Mouse (Mus musculus) hindbrain, embryonic 13.5 days (tissue): ENCODE data around the gene Kyat1. TPM values are rescaled to one million over a fixed set of nuclear protein-coding genes. Genes with fewer than 3 reads are reported as not detected.
A peak's percentile ranks its signal among the peaks of the same experiment; 100 is the strongest.
"Not testable (repeated sequence)": the region's sequence is repeated elsewhere in the genome, so short reads cannot be mapped to it uniquely, and the experiment has no call there.

ENCODE experiments used
- ATAC-seq: fragments of 200-750 bp; cut with Nextera tagmentation; 2 replicates; pipeline ENCODE4 v1.8.0; 2017; ENCODE audit warnings: moderate TSS enrichment; ENCODE audit not compliant: low FRiP score
- H3K27ac ChIP-seq: fragments of 300-500 bp; sonication (generic); 2 replicates; pipeline ENCODE4 v1.5.1; 2015; ENCODE audit warnings: inconsistent platforms, mild to moderate bottlenecking, moderate library complexity
- H3K27me3 ChIP-seq: fragments of 300-500 bp; sonication (generic); 2 replicates; pipeline ENCODE4 v1.6.1; 2015; ENCODE audit warnings: mild to moderate bottlenecking, inconsistent platforms
- H3K36me3 ChIP-seq: fragments of 300-500 bp; sonication (generic); 2 replicates; pipeline ENCODE4 v1.6.1; 2015; ENCODE audit warnings: mild to moderate bottlenecking, inconsistent platforms
- H3K4me1 ChIP-seq: fragments of 300-500 bp; sonication (generic); replicated peaks from 2 replicates; pipeline ENCODE4 v1.6.1; 2015; ENCODE audit warnings: inconsistent platforms
- H3K4me2 ChIP-seq: fragments of 300-500 bp; sonication (generic); 2 replicates; pipeline ENCODE4 v1.6.1; 2015; ENCODE audit warnings: inconsistent platforms, mild to moderate bottlenecking, moderate library complexity
- H3K4me3 ChIP-seq: fragments of 300-500 bp; sonication (generic); 2 replicates; pipeline ENCODE4 v1.5.1; 2015; ENCODE audit warnings: mild to moderate bottlenecking, inconsistent platforms
- H3K9ac ChIP-seq: fragments of 300-500 bp; sonication (generic); 2 replicates; pipeline ENCODE4 v1.6.1; 2015; ENCODE audit warnings: mild to moderate bottlenecking, inconsistent platforms
- H3K9me3 ChIP-seq: fragments of 300-500 bp; sonication (generic); 2 replicates; pipeline ENCODE4 v1.6.1; 2016; ENCODE audit warnings: inconsistent platforms
- WGBS: fragments of 180-500 bp; shearing (Covaris S2); methylation state at CpG from one replicate; pipeline ENCODE4 v1.1.7; 2015; 5-methylcytosine and 5-hydroxymethylcytosine counted together
- polyA plus RNA-seq: library from polyadenylated mRNA; unstranded; fragments of >200 nt; fragmentation: Nextera tagmentation; extraction: Ambion mirVana; gene quantifications from 2 replicates; pipeline ENCODE4 v1.2.1, GENCODE M21; 2015

Gene Kyat1
- polyA plus RNA-seq, 1 experiment from 2014 or later: 14.5 TPM

DNA sequence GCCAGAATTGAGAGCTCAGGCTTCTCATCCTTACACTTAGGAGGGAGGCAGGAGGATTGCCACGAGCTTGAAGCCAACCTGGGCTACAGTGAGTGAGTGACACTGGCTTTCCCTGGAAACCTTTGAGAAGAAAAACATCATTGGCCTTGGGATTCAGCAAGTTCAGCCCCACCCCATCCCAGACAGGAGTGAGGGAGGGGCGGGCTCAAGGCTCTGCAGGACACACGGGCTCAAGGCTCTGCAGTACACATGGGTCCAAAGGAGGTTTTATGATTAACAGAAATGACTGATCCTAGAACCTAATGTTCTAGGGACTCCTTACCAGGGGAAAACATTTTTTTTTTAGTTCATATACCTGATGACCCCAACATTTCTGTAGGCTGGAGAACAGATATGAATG lies 21.9 kb downstream of the Kyat1 start:
- 80% methylated on average over 3 of the region's 3 CpGs for WGBS
- no peak overlapping the region for H3K27ac ChIP-seq
- peaks cover 12% of the 10 kb centered on the region for H3K36me3 ChIP-seq
- no peaks in the 10 kb centered on the region for H3K4me1 ChIP-seq
- no peaks in the 10 kb centered on the region; the same call in 1 of the 2 replicates for H3K9me3 ChIP-seq
- no peak overlapping the region for H3K4me3 ChIP-seq
- no peak overlapping the region for H3K9ac ChIP-seq
- no peak for ATAC-seq
- no peaks in the 10 kb centered on the region for H3K27me3 ChIP-seq
- no peak overlapping the region for H3K4me2 ChIP-seq

- 89% methylated on average over 2 of the region's 2 CpGs for WGBS
- no peak for ATAC-seq
Measured at GRCm38 (mm10) chr2:30182424-30182823, 23.2 kb downstream of the Kyat1 start.

GRCm38 (mm10) chr2:30178711-30179110 lies 26.9 kb downstream of the Kyat1 start:
- WGBS: 44% methylated on average over 7 of the region's 7 CpGs
- Histone ChIP-seq H3K4me3 (peak overlapping the region; percentile 69), H3K4me2 (peak overlapping the region; percentile 90), H3K4me1 (peaks cover 14% of the 10 kb centered on the region), H3K36me3 (peaks cover 32% of the 10 kb centered on the region)
- ATAC-seq: peak; percentile 50
- not testable (repeated sequence) for H3K9me3 ChIP-seq, H3K27ac ChIP-seq, H3K27me3 ChIP-seq, H3K9ac ChIP-seq

More at GRCm38 (mm10) chr2:30182424-30182823, 23.2 kb downstream of the Kyat1 start:
- Histone ChIP-seq H3K27ac (no peak overlapping the region), H3K4me1 (peaks cover 7% of the 10 kb centered on the region), H3K9me3 (no peaks in the 10 kb centered on the region; the same call in 1 of the 2 replicates), H3K27me3 (no peaks in the 10 kb centered on the region), H3K9ac (no peak overlapping the region), H3K4me3 (no peak overlapping the region), H3K4me2 (no peak overlapping the region), H3K36me3 (peaks cover 12% of the 10 kb centered on the region)

DNA sequence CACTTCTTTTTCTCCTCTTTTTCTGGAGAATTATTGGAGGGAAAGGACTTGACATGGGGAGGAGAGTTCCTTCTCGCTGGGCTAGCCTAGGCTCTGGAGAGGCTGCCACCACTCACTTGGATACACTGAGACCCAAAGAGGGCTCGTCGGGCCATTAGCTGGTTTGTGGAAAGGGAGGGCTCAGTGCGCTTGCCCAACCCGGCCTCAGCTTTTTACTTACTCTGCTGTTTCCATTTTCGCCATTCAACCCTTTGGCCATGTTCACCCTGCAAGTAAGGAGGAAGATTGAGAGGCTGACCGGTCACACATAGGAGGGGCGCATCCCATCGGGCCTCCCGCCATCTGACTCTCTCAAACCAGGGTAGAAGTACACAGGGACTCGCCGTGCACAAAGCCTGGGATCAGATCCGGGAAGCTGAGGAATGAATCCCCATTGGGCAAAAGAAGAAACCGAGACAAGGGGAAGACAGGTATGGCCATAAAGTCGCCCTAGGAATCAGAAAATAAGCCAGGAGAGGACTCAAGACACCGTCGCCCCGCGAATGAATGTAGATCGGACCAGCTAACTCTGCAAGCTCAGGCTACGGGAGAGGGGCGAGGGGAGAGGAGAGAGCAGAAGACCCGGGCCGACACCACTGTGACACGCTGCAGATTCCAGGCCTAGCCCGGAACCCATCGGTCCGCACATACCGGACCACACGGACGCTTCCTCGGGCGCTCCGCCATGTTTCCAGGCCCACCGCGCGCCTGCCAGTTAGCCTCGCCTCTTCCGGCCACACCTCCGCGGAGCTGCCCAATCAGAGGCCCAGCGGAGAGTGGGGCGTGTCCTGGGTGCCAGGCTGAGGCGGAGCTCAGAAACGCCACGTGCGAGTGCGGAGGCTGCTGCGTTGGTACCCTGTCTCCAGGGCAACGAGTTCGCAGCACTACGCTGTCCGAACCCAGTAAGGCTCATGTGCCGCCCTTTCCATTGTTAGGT lies 27.7 kb downstream of the Kyat1 start, which contains the start of gene Spout1:
Gene Spout1 (minus strand): TSS at position 760 of the 976 bp plus-strand sequence.
- no peaks in the 10 kb centered on the region for H3K9me3 ChIP-seq
- 3% methylated on average over 54 of the region's 54 CpGs for WGBS
- H3K4me3 ChIP-seq: peak within 1 kb of the TSS; percentile 69
- peak within 1 kb of the TSS; percentile 44; the same call in 1 of the 2 replicates for H3K27ac ChIP-seq
- peaks cover 39% of the 10 kb centered on the region for H3K36me3 ChIP-seq
- H3K4me2 ChIP-seq: peak within 1 kb of the TSS; percentile 90
- H3K4me1 ChIP-seq: peaks cover 16% of the 10 kb centered on the region
- ATAC-seq: peak; percentile 98
- peaks cover 6% of the 10 kb centered on the region; the same call in 1 of the 2 replicates for H3K27me3 ChIP-seq
- H3K9ac ChIP-seq: peak within 1 kb of the TSS; percentile 84

DNA sequence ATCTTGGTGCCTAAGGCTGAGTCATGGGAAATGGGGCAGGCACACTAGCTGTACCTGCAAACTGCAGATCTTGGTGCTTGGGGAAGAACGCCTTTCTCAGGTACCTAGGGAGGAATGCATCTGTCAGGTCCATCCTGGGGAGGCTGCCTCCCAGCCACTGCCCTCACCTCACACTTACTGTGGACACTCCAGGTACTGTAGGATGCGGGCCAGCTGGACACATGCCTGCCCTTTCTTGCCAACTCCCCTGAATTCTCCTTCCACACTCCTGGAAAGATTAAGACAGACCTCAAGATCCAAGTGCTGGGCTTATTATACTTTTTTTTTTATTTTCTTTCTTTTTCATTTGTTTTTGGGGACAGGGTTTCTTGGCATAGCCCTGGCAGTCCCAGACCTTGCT lies 29.1 kb downstream of the Kyat1 start:
- Histone ChIP-seq H3K27me3 (peaks cover 10% of the 10 kb centered on the region; the same call in 1 of the 2 replicates), H3K9ac (no peak overlapping the region), H3K27ac (no peak overlapping the region), H3K9me3 (no peaks in the 10 kb centered on the region), H3K4me2 (no peak overlapping the region), H3K4me1 (peaks cover 28% of the 10 kb centered on the region), H3K4me3 (no peak overlapping the region), H3K36me3 (peaks cover 45% of the 10 kb centered on the region)
- ATAC-seq: no peak
- 100% methylated on average over 2 of the region's 2 CpGs for WGBS

DNA sequence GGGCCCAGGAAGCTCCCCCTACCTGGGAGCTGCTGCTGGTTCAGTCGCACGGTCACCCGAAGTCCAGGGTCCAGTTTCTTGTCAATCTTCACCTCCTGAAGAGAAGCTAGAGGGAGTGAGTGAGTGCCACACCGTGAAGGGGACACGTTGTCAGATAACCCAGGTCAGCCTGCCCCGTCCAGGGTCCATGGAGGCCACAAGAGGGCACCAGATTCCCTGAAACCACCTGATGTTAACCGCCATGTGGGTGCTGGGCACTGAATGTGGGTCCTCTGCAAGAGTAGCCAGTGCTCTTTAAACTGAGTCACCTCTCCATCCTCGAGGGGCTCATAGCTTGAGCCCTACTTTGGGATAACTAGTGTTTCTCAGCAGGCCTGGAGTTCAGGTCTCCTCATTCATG lies 29.8 kb downstream of the Kyat1 start:
- Histone ChIP-seq H3K4me3 (no peak overlapping the region), H3K36me3 (peaks cover 45% of the 10 kb centered on the region), H3K27ac (no peak overlapping the region), H3K9ac (no peak overlapping the region), H3K9me3 (no peaks in the 10 kb centered on the region), H3K27me3 (peaks cover 10% of the 10 kb centered on the region; the same call in 1 of the 2 replicates), H3K4me1 (peaks cover 31% of the 10 kb centered on the region), H3K4me2 (no peak overlapping the region)
- no peak for ATAC-seq
- WGBS: 91% methylated on average over 8 of the region's 8 CpGs

DNA sequence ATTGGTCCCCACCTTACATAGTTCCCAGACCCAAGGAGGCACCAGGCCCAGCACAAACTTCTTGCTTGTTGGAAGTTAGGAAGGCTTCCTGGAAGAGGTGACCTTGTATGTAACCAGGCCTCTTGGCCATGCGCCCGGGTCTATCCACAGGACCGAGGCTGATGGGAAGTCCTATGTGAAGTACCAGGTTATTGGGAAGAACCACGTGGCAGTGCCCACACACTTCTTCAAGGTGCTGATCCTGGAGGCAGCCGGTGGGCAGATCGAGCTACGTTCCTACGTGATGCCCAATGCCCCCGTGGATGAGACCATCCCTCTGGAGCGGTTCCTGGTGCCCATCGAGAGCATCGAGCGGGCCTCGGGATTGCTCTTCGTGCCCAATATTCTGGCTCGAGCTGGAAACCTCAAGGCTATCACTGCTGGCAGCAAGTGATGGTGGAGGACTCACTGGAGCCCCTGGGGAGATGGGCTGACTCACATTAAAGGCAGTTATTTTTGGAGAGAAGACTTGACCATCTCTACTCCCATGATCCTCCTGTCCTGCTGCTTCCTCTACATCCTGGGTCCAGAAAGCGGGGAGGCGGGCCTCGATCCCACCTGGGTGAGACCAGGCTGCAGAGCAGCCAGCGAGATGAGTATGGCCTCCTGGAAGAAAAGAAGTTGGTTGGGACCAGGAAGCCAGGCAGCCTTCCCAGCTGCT lies 32.0 kb downstream of the Kyat1 start:
- H3K9me3 ChIP-seq: no peaks in the 10 kb centered on the region
- H3K27me3 ChIP-seq: peaks cover 10% of the 10 kb centered on the region; the same call in 1 of the 2 replicates
- peaks cover 45% of the 10 kb centered on the region for H3K36me3 ChIP-seq
- ATAC-seq: no peak
- WGBS: 98% methylated on average over 20 of the region's 20 CpGs
- no peak overlapping the region for H3K9ac ChIP-seq
- H3K27ac ChIP-seq: no peak overlapping the region
- peaks cover 31% of the 10 kb centered on the region for H3K4me1 ChIP-seq
- no peak overlapping the region for H3K4me2 ChIP-seq
- no peak overlapping the region for H3K4me3 ChIP-seq

GRCm38 (mm10) chr2:30171997-30172382 lies 33.7 kb downstream of the Kyat1 start:
- peak; percentile 8; the same call in 1 of the 2 replicates for ATAC-seq
- Histone ChIP-seq H3K4me1 (peaks cover 19% of the 10 kb centered on the region), H3K9ac (peak overlapping the region; percentile 84), H3K27ac (peak overlapping the region; percentile 96), H3K4me2 (peak overlapping the region; percentile 89), H3K4me3 (peak overlapping the region; percentile 64), H3K9me3 (0 out of 2 replicates have a peak, but pooled peaks cover 1% of the 10 kb centered on the region), H3K36me3 (peaks cover 45% of the 10 kb centered on the region), H3K27me3 (peaks cover 10% of the 10 kb centered on the region; the same call in 1 of the 2 replicates)
- WGBS: 3% methylated on average over 17 of the region's 19 CpGs

GRCm38 (mm10) chr2:30171371-30171996 lies 34.2 kb downstream of the Kyat1 start, which contains the start of gene Endog:
Endog (plus strand) TSS chr2:30171493.
- H3K4me2 ChIP-seq: peak within 1 kb of the TSS; percentile 89
- H3K9me3 ChIP-seq: peaks cover 6% of the 10 kb centered on the region
- peak within 1 kb of the TSS; percentile 96 for H3K27ac ChIP-seq
- H3K4me1 ChIP-seq: peaks cover 17% of the 10 kb centered on the region
- peaks cover 10% of the 10 kb centered on the region; the same call in 1 of the 2 replicates for H3K27me3 ChIP-seq
- 0% methylated on average over 74 of the region's 75 CpGs for WGBS
- ATAC-seq: peak; percentile 95
- H3K4me3 ChIP-seq: peak within 1 kb of the TSS; percentile 64
- peaks cover 41% of the 10 kb centered on the region for H3K36me3 ChIP-seq
- peak within 1 kb of the TSS; percentile 84 for H3K9ac ChIP-seq

DNA sequence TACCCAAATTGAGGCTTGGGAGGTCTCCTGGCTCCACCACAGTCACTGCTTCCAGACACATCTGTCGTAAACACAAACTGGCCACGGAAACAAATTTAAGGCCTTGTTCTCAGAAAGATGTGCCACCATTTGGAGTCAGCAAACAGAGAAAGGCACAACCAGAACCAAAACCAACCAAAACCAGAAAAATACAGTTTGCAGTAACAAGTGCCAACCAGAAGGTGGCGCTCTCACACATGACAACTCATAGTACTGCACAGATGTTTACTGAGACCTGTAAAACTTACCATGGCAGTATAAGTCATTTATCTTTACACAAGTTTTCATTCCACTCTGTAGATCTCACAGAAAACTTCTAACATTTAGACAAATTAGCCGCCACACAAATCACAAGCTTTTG lies 39.0 kb downstream of the Kyat1 start:
- H3K4me2 ChIP-seq: no peak overlapping the region
- ATAC-seq: no peak
- H3K27ac ChIP-seq: no peak overlapping the region
- WGBS: 53% methylated on average over 4 of the region's 4 CpGs
- H3K27me3 ChIP-seq: no peaks in the 10 kb centered on the region
- 0 out of 2 replicates have a peak, but pooled peaks cover 3% of the 10 kb centered on the region for H3K4me1 ChIP-seq
- H3K9me3 ChIP-seq: peaks cover 8% of the 10 kb centered on the region
- no peak overlapping the region for H3K4me3 ChIP-seq
- no peaks in the 10 kb centered on the region for H3K36me3 ChIP-seq
- no peak overlapping the region for H3K9ac ChIP-seq

GRCm38 (mm10) chr2:30164340-30164932 lies 41.2 kb downstream of the Kyat1 start:
- Histone ChIP-seq H3K4me3 (no peak overlapping the region), H3K27ac (no peak overlapping the region), H3K9ac (no peak overlapping the region), H3K27me3 (no peaks in the 10 kb centered on the region), H3K9me3 (peaks cover 8% of the 10 kb centered on the region), H3K4me1 (no peaks in the 10 kb centered on the region), H3K4me2 (no peak overlapping the region), H3K36me3 (no peaks in the 10 kb centered on the region)
- ATAC-seq: no peak
- WGBS: 62% methylated on average over 9 of the region's 9 CpGs
